Mouse (Mus musculus): ENCODE data around the gene Ctnna3.

DNA sequence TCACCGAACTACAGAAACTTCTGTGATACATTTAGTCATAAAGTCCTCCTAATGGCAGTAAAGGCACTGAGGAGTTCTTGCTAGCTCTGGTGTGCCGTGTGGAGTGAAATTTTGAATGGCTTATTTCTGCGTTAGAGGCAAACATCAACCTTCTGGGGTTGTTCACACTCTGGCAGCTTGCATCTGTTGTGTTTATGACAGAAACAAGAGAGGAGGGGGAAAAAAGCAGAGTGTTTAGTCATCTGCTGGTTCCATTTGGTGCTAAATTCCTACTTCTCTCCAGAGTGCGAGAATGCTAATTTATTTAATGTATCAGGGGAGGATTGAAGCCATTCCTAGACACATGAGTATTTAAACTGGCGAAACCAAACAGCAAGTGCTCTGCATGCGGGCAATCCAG lies 374.0 kb downstream of the Ctnna3 start:
- TF ChIP-seq CTCF (IDR thresholded peaks at IDR 0.05; ENCODE audit: borderline replicate concordance, insufficient read depth, low read depth, low read length) (no peak), POLR2A (IDR thresholded peaks at IDR 0.05; ENCODE audit: borderline replicate concordance, insufficient read depth, low read length) (no peak)
